Mouse (Mus musculus): ENCODE measurements around the gene 6030498E09Rik.

DNA sequence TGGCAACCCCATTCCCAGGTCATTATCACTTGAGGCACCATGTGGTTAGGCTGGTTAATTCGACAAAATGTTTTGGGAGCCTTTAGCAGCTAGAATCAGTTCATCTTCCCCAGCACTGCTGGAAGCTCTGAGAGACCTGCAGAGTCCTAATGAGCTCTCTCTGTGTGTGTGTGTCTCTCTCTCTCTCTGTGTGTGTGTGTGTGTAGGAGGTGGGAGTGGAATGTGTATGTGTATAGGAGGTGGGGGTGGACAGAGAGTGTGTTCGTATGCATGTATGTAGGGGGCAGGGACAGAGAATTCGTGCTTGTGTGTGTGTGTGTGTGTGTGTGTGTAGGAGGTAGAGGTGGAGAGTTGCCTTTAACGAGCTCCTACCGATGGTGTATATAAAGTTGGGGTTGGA is 42.4 kb upstream of the 6030498E09Rik start:
- no peak for TF ChIP-seq CTCF (IDR thresholded peaks at IDR 0.05; ENCODE audit: low read depth, low read length)
- TF ChIP-seq POLR2A (IDR thresholded peaks at IDR 0.05; ENCODE audit: extremely low read depth, insufficient read depth, low read length): no peak
